Comparison of ENCODE assay signal across 8 mouse cellular contexts in genomic region chr15:81917621-81918463, GRCm38 (mm10). TPM values are rescaled to one million over a fixed set of nuclear protein-coding genes. Genes with fewer than 3 reads are reported as not detected.
DNase-seq lines count a peak whose midpoint lies in the region; ATAC-seq and TF ChIP-seq lines count a peak whose summit lies in the region.

No protein-coding gene starts in this region.

- TF ChIP-seq CTCF in left cerebral cortex, adult 2 months (IDR thresholded peaks at IDR 0.05): peak; percentile 86
- peak; percentile 99 for TF ChIP-seq CTCF in bone marrow, adult 2 months (IDR thresholded peaks at IDR 0.05; ENCODE audit: control insufficient read depth, insufficient read depth, low read length)
- peak; percentile 75 for TF ChIP-seq CTCF in midbrain, postnatal 0 days (IDR thresholded peaks at IDR 0.05)

- H3K9me3 ChIP-seq in limb, embryonic 10.5 days (replicated peaks): no peaks in the 10 kb centered on the region
- H3K9me3 ChIP-seq in midbrain, postnatal 0 days (ENCODE audit: low read length): no peaks in the 10 kb centered on the region
- H3K9me3 ChIP-seq in stomach, embryonic 16.5 days (replicated peaks; ENCODE audit: control insufficient read depth, low read length): no peaks in the 10 kb centered on the region

- peak; percentile 65 to 79 for DNase-seq in left cerebral cortex, adult 2 months (ENCODE audit: extremely low spot score in 1 of 2, low spot score in 2 of 2)
- DNase-seq in left cerebral cortex, adult 11 months (ENCODE audit: low spot score): no peak
- DNase-seq in limb, embryonic 10.5 days (ENCODE audit: low spot score): peak; percentile 70
- peak; percentile 53 for DNase-seq in midbrain, postnatal 0 days (ENCODE audit: low spot score)

- H3K36me3 ChIP-seq in limb, embryonic 10.5 days: peaks cover 87% of the 10 kb centered on the region
- peaks cover 41% of the 10 kb centered on the region for H3K36me3 ChIP-seq in midbrain, postnatal 0 days (ENCODE audit: insufficient read depth, low read length)
- H3K36me3 ChIP-seq in stomach, embryonic 16.5 days (ENCODE audit: control insufficient read depth, insufficient read depth, low read length): peaks cover 13% of the 10 kb centered on the region

- H3K4me2 ChIP-seq in midbrain, postnatal 0 days (ENCODE audit: low read depth, low read length, poor library complexity, severe bottlenecking): no peak overlapping the region
- H3K4me2 ChIP-seq in stomach, embryonic 16.5 days (ENCODE audit: low read depth, low read length): no peak overlapping the region

- intact Hi-C loops in left cerebral cortex, adult 2 months (cut with DNase I): loop anchor here (2.0 kb wide), 1 partner anchor 87 kb away; no protein-coding TSS in a partner anchor

- peak; percentile 81 for ATAC-seq in erythroid progenitor cell, adult 5-6 weeks (replicated peaks; ENCODE audit: low FRiP score, poor library complexity, severe bottlenecking)
- ATAC-seq in hematopoietic stem cell, adult 5-6 weeks (replicated peaks in 1 of 2; ENCODE audit: insufficient read depth in 1 of 2, low FRiP score in 2 of 2, low TSS enrichment in 1 of 2, low read depth in 1 of 2, poor library complexity in 2 of 2, severe bottlenecking in 2 of 2): peak; percentile 56 to 67; a peak in 3 of 4 replicates
- ATAC-seq in midbrain, postnatal 0 days (ENCODE audit: low FRiP score): no peak
- peak; percentile 54; the same call in 1 of the 2 replicates for ATAC-seq in stomach, embryonic 16.5 days (ENCODE audit: insufficient read depth, low FRiP score)

- no peak overlapping the region for H3K4me3 ChIP-seq in left cerebral cortex, adult 2 months
- H3K4me3 ChIP-seq in bone marrow, adult 2 months (replicated peaks; ENCODE audit: control insufficient read depth, low read depth, low read length): no peak overlapping the region
- H3K4me3 ChIP-seq in limb, embryonic 10.5 days: no peak overlapping the region
- no peak overlapping the region for H3K4me3 ChIP-seq in midbrain, postnatal 0 days (ENCODE audit: low read depth, low read length)
- no peak overlapping the region for H3K4me3 ChIP-seq in stomach, embryonic 16.5 days (replicated peaks; ENCODE audit: low read length)

- no peak overlapping the region; the same call in 1 of the 2 replicates for H3K27ac ChIP-seq in left cerebral cortex, adult 2 months
- H3K27ac ChIP-seq in bone marrow, adult 2 months (ENCODE audit: control insufficient read depth, insufficient read depth, low read depth, low read length, poor library complexity): no peak overlapping the region
- H3K27ac ChIP-seq in limb, embryonic 10.5 days: no peak overlapping the region
- no peak overlapping the region for H3K27ac ChIP-seq in midbrain, postnatal 0 days (ENCODE audit: low read depth, low read length)
- H3K27ac ChIP-seq in stomach, embryonic 16.5 days (ENCODE audit: low read length): no peak overlapping the region

- no peaks in the 10 kb centered on the region for H3K4me1 ChIP-seq in bone marrow, adult 2 months (ENCODE audit: control insufficient read depth, insufficient read depth, low read length)
- no peaks in the 10 kb centered on the region for H3K4me1 ChIP-seq in limb, embryonic 10.5 days
- H3K4me1 ChIP-seq in midbrain, postnatal 0 days (ENCODE audit: insufficient read depth, low read length): no peaks in the 10 kb centered on the region
- H3K4me1 ChIP-seq in stomach, embryonic 16.5 days (ENCODE audit: control insufficient read depth, insufficient read depth, low read length): no peaks in the 10 kb centered on the region

- no peak overlapping the region for H3K9ac ChIP-seq in midbrain, postnatal 0 days (replicated peaks; ENCODE audit: low read length, poor library complexity, severe bottlenecking)
- no peak overlapping the region for H3K9ac ChIP-seq in stomach, embryonic 16.5 days (ENCODE audit: low read length)

- H3K27me3 ChIP-seq in limb, embryonic 10.5 days (ENCODE audit: low read depth, poor library complexity, severe bottlenecking): no peaks in the 10 kb centered on the region
- H3K27me3 ChIP-seq in midbrain, postnatal 0 days (ENCODE audit: insufficient read depth, low read length): no peaks in the 10 kb centered on the region
- no peaks in the 10 kb centered on the region for H3K27me3 ChIP-seq in stomach, embryonic 16.5 days (ENCODE audit: control insufficient read depth, insufficient read depth, low read length)

- no peak for TF ChIP-seq POLR2A in bone marrow, adult 2 months (IDR thresholded peaks at IDR 0.05; ENCODE audit: borderline replicate concordance, control insufficient read depth, low read depth, low read length)

- WGBS in bone marrow, adult 2 months: 67% methylated on average over 6 of the region's 6 CpGs
- WGBS in limb, embryonic 10.5 days: 61% methylated on average over 6 of the region's 6 CpGs
- WGBS in midbrain, postnatal 0 days: 65% methylated on average over 6 of the region's 6 CpGs
- 49% methylated on average over 6 of the region's 6 CpGs for WGBS in stomach, embryonic 16.5 days

RNA-seq across cellular contexts. Expression of gene Polr3h, which starts 8.2 kb away (rescaled TPM):
- 10 to 100 TPM; 50.1 to 56.8 TPM for total RNA-seq in left cerebral cortex, adult 2 months (2021)
- 12.4 and 12.5 TPM in 2 replicates for polyA plus RNA-seq in bone marrow, adult 2 months (2011; ENCODE audit: insufficient read depth, insufficient read length, low replicate concordance, missing spikeins)
- 1.1 and 6.7 TPM in 2 replicates for total RNA-seq in erythroid progenitor cell, adult 5-6 weeks (2015; ENCODE audit: low replicate concordance)
- 6.0 and 9.1 TPM in 2 replicates for total RNA-seq in erythroid progenitor cell, adult 5-6 weeks (2017; ENCODE audit: low replicate concordance)
- 26.7 and 32.6 TPM in 2 replicates for total RNA-seq in hematopoietic stem cell, adult 5-6 weeks (2017)
- polyA plus RNA-seq in limb, embryonic 10.5 days (2016; fragmentation: Nextera tagmentation; extraction: Ambion mirVana): 75.5 and 86.6 TPM in 2 replicates
- 46.5 and 49.5 TPM in 2 replicates for total RNA-seq in midbrain, postnatal 0 days (2014; rRNA removed)
- 77.0 and 80.3 TPM in 2 replicates for polyA plus RNA-seq in midbrain, postnatal 0 days (2015; fragmentation: Nextera tagmentation; extraction: Ambion mirVana)
- polyA plus RNA-seq in stomach, embryonic 16.5 days (2015; fragmentation: Nextera tagmentation; extraction: Ambion mirVana): 58.6 and 70.1 TPM in 2 replicates

RNA-seq across cellular contexts. Expression of gene Csdc2, which starts 18.7 kb away (rescaled TPM):
- 10 to 100 TPM; 91.2 to 97.6 TPM for total RNA-seq in left cerebral cortex, adult 2 months (2021)
- polyA plus RNA-seq in bone marrow, adult 2 months (2011; ENCODE audit: insufficient read depth, insufficient read length, low replicate concordance, missing spikeins): 0.80 TPM in 1 of 2 replicates, not detected in the other
- not detected in 2 replicates for total RNA-seq in erythroid progenitor cell, adult 5-6 weeks (2015; ENCODE audit: low replicate concordance)
- not detected in 2 replicates for total RNA-seq in erythroid progenitor cell, adult 5-6 weeks (2017; ENCODE audit: low replicate concordance)
- not detected in 2 replicates for total RNA-seq in hematopoietic stem cell, adult 5-6 weeks (2017)
- polyA plus RNA-seq in limb, embryonic 10.5 days (2016; fragmentation: Nextera tagmentation; extraction: Ambion mirVana): 3.7 and 5.7 TPM in 2 replicates
- 172 and 196 TPM in 2 replicates for total RNA-seq in midbrain, postnatal 0 days (2014; rRNA removed)
- 323 and 327 TPM in 2 replicates for polyA plus RNA-seq in midbrain, postnatal 0 days (2015; fragmentation: Nextera tagmentation; extraction: Ambion mirVana)
- 17.1 and 18.2 TPM in 2 replicates for polyA plus RNA-seq in stomach, embryonic 16.5 days (2015; fragmentation: Nextera tagmentation; extraction: Ambion mirVana)

RNA-seq across cellular contexts. Expression of gene Pmm1, which starts 42.9 kb away (rescaled TPM):
- total RNA-seq in left cerebral cortex, adult 2 months (2021): 100 to 1,000 TPM; 199 to 206 TPM
- polyA plus RNA-seq in bone marrow, adult 2 months (2011; ENCODE audit: insufficient read depth, insufficient read length, low replicate concordance, missing spikeins): 23.1 and 51.8 TPM in 2 replicates
- 17.6 and 18.0 TPM in 2 replicates for total RNA-seq in erythroid progenitor cell, adult 5-6 weeks (2015; ENCODE audit: low replicate concordance)
- total RNA-seq in erythroid progenitor cell, adult 5-6 weeks (2017; ENCODE audit: low replicate concordance): 9.4 and 14.2 TPM in 2 replicates
- total RNA-seq in hematopoietic stem cell, adult 5-6 weeks (2017): 12.5 and 13.4 TPM in 2 replicates
- 18.1 and 21.1 TPM in 2 replicates for polyA plus RNA-seq in limb, embryonic 10.5 days (2016; fragmentation: Nextera tagmentation; extraction: Ambion mirVana)
- total RNA-seq in midbrain, postnatal 0 days (2014; rRNA removed): 157 and 172 TPM in 2 replicates
- 122 and 134 TPM in 2 replicates for polyA plus RNA-seq in midbrain, postnatal 0 days (2015; fragmentation: Nextera tagmentation; extraction: Ambion mirVana)
- 31.5 and 32.9 TPM in 2 replicates for polyA plus RNA-seq in stomach, embryonic 16.5 days (2015; fragmentation: Nextera tagmentation; extraction: Ambion mirVana)

RNA-seq across cellular contexts. Expression of gene Aco2, which starts 45.7 kb away (rescaled TPM):
- total RNA-seq in left cerebral cortex, adult 2 months (2021): 100 to 1,000 TPM; 420 to 427 TPM
- polyA plus RNA-seq in bone marrow, adult 2 months (2011; ENCODE audit: insufficient read depth, insufficient read length, low replicate concordance, missing spikeins): 41.0 and 71.1 TPM in 2 replicates
- 44.4 and 51.5 TPM in 2 replicates for total RNA-seq in erythroid progenitor cell, adult 5-6 weeks (2015; ENCODE audit: low replicate concordance)
- 72.2 and 113 TPM in 2 replicates for total RNA-seq in erythroid progenitor cell, adult 5-6 weeks (2017; ENCODE audit: low replicate concordance)
- total RNA-seq in hematopoietic stem cell, adult 5-6 weeks (2017): 98.4 and 130 TPM in 2 replicates
- polyA plus RNA-seq in limb, embryonic 10.5 days (2016; fragmentation: Nextera tagmentation; extraction: Ambion mirVana): 170 and 172 TPM in 2 replicates
- total RNA-seq in midbrain, postnatal 0 days (2014; rRNA removed): 380 and 412 TPM in 2 replicates
- 257 and 279 TPM in 2 replicates for polyA plus RNA-seq in midbrain, postnatal 0 days (2015; fragmentation: Nextera tagmentation; extraction: Ambion mirVana)
- polyA plus RNA-seq in stomach, embryonic 16.5 days (2015; fragmentation: Nextera tagmentation; extraction: Ambion mirVana): 190 and 200 TPM in 2 replicates

RNA-seq across cellular contexts. Expression of gene Phf5a, which starts 46.1 kb away (rescaled TPM):
- total RNA-seq in left cerebral cortex, adult 2 months (2021): 10 to 100 TPM; 31.1 to 32.8 TPM
- 74.5 and 96.7 TPM in 2 replicates for polyA plus RNA-seq in bone marrow, adult 2 months (2011; ENCODE audit: insufficient read depth, insufficient read length, low replicate concordance, missing spikeins)
- 49.0 and 58.3 TPM in 2 replicates for total RNA-seq in erythroid progenitor cell, adult 5-6 weeks (2015; ENCODE audit: low replicate concordance)
- 18.6 and 46.0 TPM in 2 replicates for total RNA-seq in erythroid progenitor cell, adult 5-6 weeks (2017; ENCODE audit: low replicate concordance)
- 35.5 and 56.0 TPM in 2 replicates for total RNA-seq in hematopoietic stem cell, adult 5-6 weeks (2017)
- 256 and 300 TPM in 2 replicates for polyA plus RNA-seq in limb, embryonic 10.5 days (2016; fragmentation: Nextera tagmentation; extraction: Ambion mirVana)
- 31.8 and 34.1 TPM in 2 replicates for total RNA-seq in midbrain, postnatal 0 days (2014; rRNA removed)
- polyA plus RNA-seq in midbrain, postnatal 0 days (2015; fragmentation: Nextera tagmentation; extraction: Ambion mirVana): 107 and 118 TPM in 2 replicates
- polyA plus RNA-seq in stomach, embryonic 16.5 days (2015; fragmentation: Nextera tagmentation; extraction: Ambion mirVana): 112 and 120 TPM in 2 replicates

Comparison
In these comparisons a context has a peak if more than half of its experiments do, and no peak if none do; other contexts are left out.
1. RNA of gene Csdc2, which starts 18.7 kb away (total RNA-seq): 172 to 196 TPM in midbrain, postnatal 0 days and 91.2 to 97.6 TPM in left cerebral cortex, adult 2 months; not detected in erythroid progenitor cell, adult 5-6 weeks and not detected in hematopoietic stem cell, adult 5-6 weeks; every median in the first group is over 10 times any median in the second.
2. Peak in every context shown above with its lines, with median percentiles within 50 percentile points of each other: CTCF ChIP-seq.